ENCODE assay signal across 8 mouse cellular contexts in the genomic region with DNA sequence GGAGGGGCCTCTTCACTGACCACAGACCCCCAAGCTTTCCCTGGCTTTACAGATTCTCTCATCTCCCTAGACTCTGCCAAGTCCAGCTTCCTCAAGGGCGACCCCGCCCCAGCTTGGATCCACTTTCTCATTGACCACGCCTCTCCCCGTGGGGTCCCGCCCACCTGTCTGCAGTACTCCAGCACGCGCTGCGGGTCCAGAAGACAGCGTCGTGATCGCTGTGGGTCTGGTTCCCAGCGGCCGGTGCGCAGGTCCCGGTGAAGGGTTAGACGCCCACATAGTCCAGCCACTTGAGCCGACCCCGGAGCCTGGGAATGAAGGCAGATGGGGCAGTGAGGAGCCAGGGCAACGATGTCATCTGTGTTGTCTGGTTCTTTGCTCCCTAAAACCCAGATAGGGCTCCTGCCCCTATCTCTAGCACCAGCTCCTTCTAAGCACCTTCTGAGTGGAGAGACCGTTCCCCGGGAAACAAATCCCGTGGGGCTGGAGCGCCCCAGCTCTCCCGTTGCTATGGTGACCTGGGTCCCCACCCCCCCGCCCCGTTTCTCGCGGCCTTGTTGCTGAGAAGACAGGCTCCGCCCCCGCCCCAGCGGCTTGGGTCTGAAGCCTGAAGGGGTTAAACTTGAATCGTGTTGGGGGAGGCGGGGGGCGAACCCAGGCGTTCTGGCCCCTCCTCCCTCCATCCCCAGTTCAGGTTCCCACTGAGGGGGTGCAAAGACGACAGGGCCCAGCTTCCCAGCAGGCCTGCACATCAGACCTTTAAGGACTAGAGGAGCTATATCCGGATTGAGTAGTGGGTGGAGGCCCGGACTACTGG. TPM values are rescaled to one million over a fixed set of nuclear protein-coding genes. Genes with fewer than 3 reads are reported as not detected.
DNase-seq lines count a peak whose midpoint lies in the region; ATAC-seq lines count a peak whose summit lies in the region.

No protein-coding gene starts in this region.

- H3K9ac ChIP-seq in forebrain, embryonic 15.5 days (replicated peaks): peak overlapping the region; percentile 92
- no peak overlapping the region for H3K9ac ChIP-seq in liver, embryonic 15.5 days

- peaks cover 32% of the 10 kb centered on the region for H3K4me1 ChIP-seq in forebrain, embryonic 15.5 days
- peaks cover 15% of the 10 kb centered on the region for H3K4me1 ChIP-seq in liver, embryonic 15.5 days (replicated peaks)

- H3K27me3 ChIP-seq in forebrain, embryonic 15.5 days: no peaks in the 10 kb centered on the region
- peaks cover 70% of the 10 kb centered on the region for H3K27me3 ChIP-seq in liver, embryonic 15.5 days

- H3K4me2 ChIP-seq in forebrain, embryonic 15.5 days (replicated peaks): peak overlapping the region; percentile 63
- peak overlapping the region; percentile 76 for H3K4me2 ChIP-seq in liver, embryonic 15.5 days

- under 1% methylated on average over 38 of the region's 38 CpGs for WGBS in forebrain, embryonic 15.5 days
- 2% methylated on average over 38 of the region's 38 CpGs for WGBS in liver, embryonic 15.5 days (ENCODE audit: insufficient replicate concordance)

- peak; percentile 65 for ATAC-seq in forebrain, embryonic 15.5 days (replicated peaks)
- ATAC-seq in liver, embryonic 15.5 days (ENCODE audit: insufficient read depth): no peak

- peak; percentile 66 for DNase-seq in cerebellum, adult 11-12 months
- DNase-seq in cerebellum, adult 11 months: no peak
- peak; percentile 74 for DNase-seq in adrenal gland, postnatal 36 days
- peak; percentile 68 for DNase-seq in kidney, postnatal 10 days
- peak; percentile 71 to 79 for DNase-seq in right cerebral cortex, adult 2 months (ENCODE audit: low spot score in 2 of 2)
- DNase-seq in urinary bladder, postnatal 14 days (ENCODE audit: low spot score): no peak

- no peaks in the 10 kb centered on the region for H3K9me3 ChIP-seq in forebrain, embryonic 15.5 days
- H3K9me3 ChIP-seq in liver, embryonic 15.5 days (replicated peaks): no peaks in the 10 kb centered on the region

- H3K36me3 ChIP-seq in forebrain, embryonic 15.5 days: peaks cover 28% of the 10 kb centered on the region
- H3K36me3 ChIP-seq in liver, embryonic 15.5 days (replicated peaks): no peaks in the 10 kb centered on the region

- peak overlapping the region; percentile 87 for H3K4me3 ChIP-seq in forebrain, embryonic 15.5 days
- H3K4me3 ChIP-seq in liver, embryonic 15.5 days (replicated peaks): peak overlapping the region; percentile 57

- peak overlapping the region; percentile 97 for H3K27ac ChIP-seq in forebrain, embryonic 15.5 days (replicated peaks)
- H3K27ac ChIP-seq in liver, embryonic 15.5 days (replicated peaks): no peak overlapping the region

RNA-seq across cellular contexts. Expression of a gene that starts 1.0 kb away (rescaled TPM):
- 10 to 100 TPM; 23.5 to 28.6 TPM for total RNA-seq in adrenal gland, postnatal 36 days (2021)
- 544 and 608 TPM in 2 replicates for polyA plus RNA-seq in forebrain, embryonic 15.5 days (2015; fragmentation: Nextera tagmentation; extraction: Ambion mirVana)
- polyA plus RNA-seq in liver, embryonic 15.5 days (2015; fragmentation: Nextera tagmentation; extraction: Ambion mirVana): 5.3 and 6.2 TPM in 2 replicates

RNA-seq across cellular contexts. Expression of a gene that starts 13.1 kb away (rescaled TPM):
- not detected for total RNA-seq in adrenal gland, postnatal 36 days (2021)
- 0.20 and 0.47 TPM in 2 replicates for polyA plus RNA-seq in forebrain, embryonic 15.5 days (2015; fragmentation: Nextera tagmentation; extraction: Ambion mirVana)
- polyA plus RNA-seq in liver, embryonic 15.5 days (2015; fragmentation: Nextera tagmentation; extraction: Ambion mirVana): 0.03 and 0.37 TPM in 2 replicates

RNA-seq across cellular contexts. Expression of a gene that starts 13.8 kb away (rescaled TPM):
- not detected for total RNA-seq in adrenal gland, postnatal 36 days (2021)
- polyA plus RNA-seq in forebrain, embryonic 15.5 days (2015; fragmentation: Nextera tagmentation; extraction: Ambion mirVana): 0.23 TPM in 1 of 2 replicates, not detected in the other
- polyA plus RNA-seq in liver, embryonic 15.5 days (2015; fragmentation: Nextera tagmentation; extraction: Ambion mirVana): 0.10 TPM in 1 of 2 replicates, not detected in the other

RNA-seq across cellular contexts. Expression of a gene that starts 22.8 kb away (rescaled TPM):
- 1 to 10 TPM in 1 of 2 experiments, under 1 TPM in 1; 0.89 to 1.0 TPM for total RNA-seq in adrenal gland, postnatal 36 days (2021)
- polyA plus RNA-seq in forebrain, embryonic 15.5 days (2015; fragmentation: Nextera tagmentation; extraction: Ambion mirVana): 1.9 TPM in 2 replicates
- polyA plus RNA-seq in liver, embryonic 15.5 days (2015; fragmentation: Nextera tagmentation; extraction: Ambion mirVana): 1.6 and 1.8 TPM in 2 replicates

RNA-seq across cellular contexts. Expression of a gene that starts 24.7 kb away (rescaled TPM):
- 1 to 10 TPM; 1.8 to 2.0 TPM for total RNA-seq in adrenal gland, postnatal 36 days (2021)
- polyA plus RNA-seq in forebrain, embryonic 15.5 days (2015; fragmentation: Nextera tagmentation; extraction: Ambion mirVana): not detected in 2 replicates
- polyA plus RNA-seq in liver, embryonic 15.5 days (2015; fragmentation: Nextera tagmentation; extraction: Ambion mirVana): 6.7 and 7.0 TPM in 2 replicates

Comparison
In these comparisons a context has a peak if more than half of its experiments do, and no peak if none do; other contexts are left out.
1. DNase-seq: peak in cerebellum, adult 11-12 months (single experiment), adrenal gland, postnatal 36 days (2 of 2), kidney, postnatal 10 days (single experiment) and right cerebral cortex, adult 2 months (2 of 2); none in cerebellum, adult 11 months (single experiment) and urinary bladder, postnatal 14 days (single experiment).
2. RNA of a gene that starts 1.0 kb away (polyA plus RNA-seq): 544 to 608 TPM in forebrain, embryonic 15.5 days; 5.3 to 6.2 TPM in liver, embryonic 15.5 days; every median in the first group is over 10 times any median in the second.